Mouse (Mus musculus): Measurements from ENCODE around the gene Lat2.

DNA sequence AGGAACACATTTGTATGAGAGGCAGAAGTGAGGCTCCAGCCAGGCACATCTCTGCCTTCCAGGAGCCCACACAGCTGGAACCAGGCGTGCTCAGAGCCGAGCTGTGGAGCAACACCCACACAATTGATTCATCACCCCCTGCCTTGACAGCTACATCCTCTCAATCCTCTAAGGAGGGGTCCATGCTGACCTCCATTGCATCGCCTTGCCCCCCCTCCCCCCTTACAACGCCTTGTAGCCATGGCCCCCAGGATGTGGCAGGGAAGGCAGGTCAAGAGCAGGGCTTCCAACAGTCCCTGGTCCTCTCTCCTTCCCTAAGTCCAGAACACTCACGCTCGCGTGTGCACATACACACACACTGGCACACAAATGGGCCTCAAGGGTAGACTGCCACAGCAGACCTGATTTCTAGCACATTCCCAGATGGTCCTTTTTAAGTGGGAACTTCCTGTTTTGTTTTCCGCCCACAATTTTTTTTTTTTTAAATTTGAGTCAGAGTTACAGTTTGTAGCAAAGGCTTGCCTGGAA is 45.8 kb downstream of the Lat2 start:
- TF ChIP-seq CTCF (IDR thresholded peaks at IDR 0.05; ENCODE audit: control insufficient read depth, insufficient read depth, insufficient read length) (no peak), MYOD1 (IDR thresholded peaks at IDR 0.05; ENCODE audit: control insufficient read depth, insufficient read length, low read depth) (no peak), CEBPB (IDR thresholded peaks at IDR 0.05; ENCODE audit: low read depth) (no peak)
